Mouse (Mus musculus) WW6 (cell line): ENCODE data around the gene Stam.

ENCODE experiments used
- DNase-seq: peaks from one replicate; pipeline ENCODE4 v3.0.0-alpha.2; 2013; ENCODE audit warnings: low read depth, low spot score

Stam gene

DNA sequence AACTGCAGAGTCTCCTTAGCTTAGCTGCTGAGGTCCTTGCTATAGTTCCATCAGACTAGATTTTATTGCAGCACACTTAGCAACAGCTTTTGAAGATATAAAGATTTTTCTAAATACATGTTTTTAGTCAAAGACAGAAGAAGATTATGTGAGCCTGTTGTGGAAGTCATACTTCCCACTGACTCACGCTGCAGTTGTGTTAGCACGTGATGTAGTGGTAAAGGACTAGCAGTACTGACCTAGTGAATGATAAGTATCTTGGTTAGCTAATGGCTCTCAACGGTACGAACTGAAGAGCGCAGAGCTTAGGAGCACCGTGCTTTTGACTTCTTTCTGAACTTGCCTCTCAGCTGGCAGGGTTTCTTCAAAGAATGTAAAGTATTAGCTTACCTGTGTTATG lies 52.5 kb downstream of the Stam start:
- no peak for DNase-seq

DNA sequence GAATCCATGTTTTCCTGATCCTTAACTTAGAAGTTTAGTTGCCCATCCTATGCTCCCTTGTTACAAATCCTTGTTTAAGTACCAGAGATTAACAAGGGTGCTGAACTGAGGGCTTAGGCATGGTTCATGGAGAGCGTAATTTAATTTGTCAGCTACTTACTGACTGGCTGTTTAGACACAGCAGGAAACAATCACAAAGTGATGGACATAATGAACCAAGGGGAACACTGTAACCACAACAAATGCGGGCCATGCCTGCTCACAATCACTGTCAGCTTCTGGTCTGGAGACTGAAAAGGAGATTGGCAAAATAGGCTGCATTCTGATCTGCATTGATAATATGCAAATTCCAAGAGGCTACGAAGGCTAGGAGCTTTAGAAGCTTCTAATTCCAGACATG lies 53.7 kb downstream of the Stam start:
- no peak for DNase-seq

DNA sequence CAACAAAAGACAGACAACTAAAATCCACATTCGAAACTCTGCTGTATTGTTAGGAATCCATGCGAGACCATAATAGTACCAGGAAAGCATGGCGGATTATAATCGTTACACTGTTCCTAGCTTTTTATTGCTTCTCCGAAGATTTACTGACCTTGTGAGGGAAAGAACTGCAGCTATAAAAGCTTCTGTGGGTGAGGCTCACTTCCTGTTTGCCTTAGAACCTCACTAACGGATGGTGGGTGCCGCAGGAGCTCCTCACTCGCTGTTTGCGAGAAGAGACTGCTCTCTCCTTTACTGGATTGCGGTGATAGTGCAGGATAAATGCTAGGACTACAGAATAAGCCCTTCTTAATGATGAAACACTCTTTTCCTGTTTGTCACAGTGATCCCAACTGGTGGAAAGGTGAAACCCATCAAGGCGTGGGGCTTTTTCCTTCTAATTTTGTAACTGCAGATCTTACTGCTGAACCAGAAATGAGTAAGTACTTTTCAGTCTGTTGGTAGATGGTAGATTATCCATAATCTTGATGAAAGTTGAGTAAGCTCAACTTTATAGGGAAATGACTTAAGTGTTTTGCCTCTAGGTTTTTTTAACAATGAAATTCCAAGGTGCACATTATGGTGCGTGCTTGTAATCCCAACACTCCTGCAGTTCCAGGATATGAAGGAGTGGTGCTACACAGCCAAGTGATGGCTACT lies 56.9 kb downstream of the Stam start:
- no peak for DNase-seq

DNA sequence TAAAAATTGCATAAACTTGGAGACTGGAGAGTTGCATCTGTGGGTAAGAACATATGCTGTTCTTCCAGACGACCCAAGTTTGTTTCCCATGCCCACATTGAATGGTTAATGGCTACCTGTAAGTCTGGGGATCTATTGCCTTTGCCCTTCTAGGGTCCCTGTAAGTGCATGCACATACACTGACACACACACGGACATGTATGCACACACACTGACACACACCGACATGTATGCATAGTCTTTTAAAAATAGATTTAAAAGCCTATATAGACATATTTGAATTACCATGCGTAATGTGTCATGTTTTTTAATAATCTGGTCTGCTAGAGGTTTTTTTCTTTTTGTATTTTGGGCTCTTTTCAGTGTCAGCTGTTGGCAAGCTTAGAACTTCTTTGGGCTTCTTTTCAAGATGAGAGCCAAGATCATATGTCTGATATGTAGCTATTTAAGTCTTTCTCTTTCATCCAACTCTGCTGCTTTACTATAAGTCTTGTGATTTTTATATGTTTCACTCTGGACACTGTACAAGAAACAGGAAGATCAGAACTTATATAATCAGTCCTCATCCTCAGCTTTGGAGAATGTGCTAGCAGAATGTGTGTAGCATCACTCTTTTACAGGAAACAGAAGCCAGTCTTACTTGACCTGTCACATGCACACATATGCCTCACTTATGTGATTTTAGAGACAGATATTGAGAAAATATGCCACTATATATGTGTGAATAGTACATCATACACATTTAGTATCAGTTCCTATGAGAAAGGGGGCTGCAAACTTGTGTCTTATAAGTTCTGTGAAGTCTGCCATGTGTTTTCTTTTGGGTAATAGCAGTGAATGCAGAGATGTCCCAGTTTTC lies 58.8 kb downstream of the Stam start:
- no peak for DNase-seq

DNA sequence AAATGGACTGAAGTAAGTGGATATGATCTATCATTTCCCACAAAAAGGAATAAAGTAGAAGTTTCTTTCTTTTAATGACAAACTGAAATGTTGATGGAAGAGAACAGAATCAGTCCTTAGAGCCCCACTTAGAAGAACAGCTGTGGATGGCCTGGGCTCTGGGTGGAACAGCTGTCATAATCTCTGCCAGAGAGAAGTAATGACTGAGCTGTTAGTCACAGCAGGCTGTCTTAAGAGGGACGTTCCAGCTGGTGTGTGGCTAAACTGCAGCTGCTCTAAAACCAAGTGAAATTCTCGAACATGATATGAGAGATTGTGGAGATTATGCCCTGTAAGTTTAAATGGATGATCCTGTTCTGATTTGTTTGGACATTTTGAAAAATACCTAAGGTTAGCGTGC lies 63.0 kb downstream of the Stam start:
- no peak for DNase-seq

DNA sequence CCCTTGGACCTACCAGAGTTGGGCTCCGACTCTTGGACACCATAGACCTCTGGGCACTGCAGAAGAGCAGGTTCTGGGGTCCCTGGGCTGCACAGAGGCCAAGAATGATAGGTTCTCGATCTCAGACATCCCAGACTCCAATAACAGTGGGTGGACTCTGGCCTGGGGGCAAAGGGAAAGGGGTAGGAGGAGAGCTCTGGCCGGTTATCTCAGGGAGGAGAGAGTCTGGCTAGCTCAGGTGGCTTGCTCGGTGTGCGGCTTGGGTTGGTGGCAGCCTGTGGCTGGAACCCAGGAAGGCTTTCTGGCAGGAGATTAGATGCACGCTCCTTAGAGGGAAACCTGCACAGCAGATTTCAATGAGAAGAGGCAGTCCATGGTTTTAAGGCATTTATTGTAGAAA lies 65.7 kb downstream of the Stam start:
- DNase-seq: no peak

DNA sequence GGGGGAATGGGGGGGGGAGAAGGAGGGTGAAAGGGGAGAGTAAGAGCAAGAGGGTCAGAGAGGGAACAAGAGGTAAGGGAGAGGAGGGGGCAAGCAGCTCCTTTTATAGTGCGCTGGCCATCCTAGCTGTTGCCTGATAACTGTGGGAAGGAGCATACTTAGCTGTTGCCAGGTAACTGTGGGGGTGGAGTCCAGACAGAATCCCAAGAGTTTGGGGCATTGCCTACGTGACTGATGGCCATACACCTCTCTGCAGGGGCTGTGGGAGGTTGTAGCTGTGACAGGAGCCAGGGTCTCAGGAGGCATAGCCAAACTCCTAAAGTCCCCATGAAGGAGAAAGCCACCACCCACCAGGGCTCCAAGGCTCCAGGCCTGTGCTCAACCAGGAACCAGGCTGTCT lies 66.1 kb downstream of the Stam start:
- no peak for DNase-seq

DNA sequence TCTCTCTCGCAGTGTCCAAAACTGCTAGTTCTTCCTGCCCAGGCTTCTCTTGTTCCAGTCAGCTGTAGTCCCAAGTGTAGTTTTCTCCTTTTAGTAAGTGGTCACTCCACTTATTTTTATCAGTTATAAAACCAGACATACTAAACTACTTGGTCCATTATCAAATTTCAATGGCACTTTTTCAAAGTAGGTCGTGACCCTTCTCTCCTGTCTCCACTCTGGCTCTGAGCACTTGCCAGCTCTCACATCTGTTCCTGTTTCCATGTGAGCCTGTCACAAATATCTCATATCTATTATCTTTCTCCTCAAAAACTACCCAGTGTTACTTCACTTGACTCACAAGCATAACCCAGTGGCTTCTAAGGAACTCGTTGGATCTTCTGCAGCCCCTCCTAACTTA lies 71.4 kb downstream of the Stam start:
- no peak for DNase-seq

DNA sequence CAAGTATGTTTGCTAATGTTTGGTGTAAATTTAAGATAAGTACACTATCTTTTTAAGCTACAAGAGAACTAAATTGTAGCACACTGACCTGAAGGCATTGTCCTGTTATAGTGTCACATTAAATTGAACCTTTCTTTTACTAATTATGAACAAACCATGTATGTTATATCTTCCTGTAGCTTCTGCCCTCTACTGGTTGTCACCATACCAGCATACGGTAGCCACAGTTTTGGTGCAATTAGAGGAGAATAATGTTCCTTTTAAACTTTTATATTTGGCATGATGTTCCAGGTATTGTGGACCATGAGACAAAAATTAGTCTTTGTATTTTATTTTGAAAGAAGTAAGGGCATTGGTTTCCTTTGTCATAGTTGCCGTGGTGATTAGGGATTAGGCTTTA lies 73.0 kb downstream of the Stam start:
- DNase-seq: no peak

DNA sequence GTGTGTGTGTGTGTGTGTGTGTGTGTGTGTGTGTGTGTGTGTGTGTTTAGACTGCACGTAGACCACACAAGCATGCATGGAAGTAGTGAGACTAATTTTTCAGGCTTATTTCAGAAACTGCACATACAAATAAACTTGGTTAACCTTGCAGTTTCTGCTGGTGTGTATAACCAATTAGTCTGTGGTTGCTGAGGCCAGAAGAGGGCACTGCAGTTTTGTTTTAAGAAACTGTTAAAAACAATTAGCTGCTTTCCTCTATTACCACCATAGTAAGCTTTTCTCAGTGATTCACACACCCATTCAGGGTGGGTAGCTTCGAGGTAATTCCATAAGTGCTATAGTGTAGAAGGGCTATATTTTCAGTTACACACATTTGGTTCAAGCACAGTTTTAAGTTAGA lies 76.9 kb downstream of the Stam start:
- DNase-seq: no peak

DNA sequence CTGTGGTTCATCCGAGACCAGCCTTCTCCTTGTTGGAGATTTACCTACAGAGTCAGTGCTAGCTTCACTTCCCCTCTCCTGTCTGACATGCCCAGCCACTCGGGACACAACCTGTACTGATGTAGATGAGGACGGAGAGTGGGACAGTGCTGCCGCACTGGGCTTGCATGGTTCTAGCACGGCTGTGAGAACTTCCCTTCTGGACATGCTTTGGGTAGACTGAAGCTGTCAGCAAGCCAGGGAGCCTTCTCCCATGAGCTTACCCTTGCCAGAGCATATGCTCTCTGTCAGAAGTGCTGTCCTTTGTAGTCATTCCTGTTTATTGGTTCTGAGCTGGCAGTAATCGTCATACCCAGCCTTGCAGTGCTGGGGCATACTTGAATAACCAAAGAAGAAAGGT lies 78.0 kb downstream of the Stam start:
- DNase-seq: no peak

DNA sequence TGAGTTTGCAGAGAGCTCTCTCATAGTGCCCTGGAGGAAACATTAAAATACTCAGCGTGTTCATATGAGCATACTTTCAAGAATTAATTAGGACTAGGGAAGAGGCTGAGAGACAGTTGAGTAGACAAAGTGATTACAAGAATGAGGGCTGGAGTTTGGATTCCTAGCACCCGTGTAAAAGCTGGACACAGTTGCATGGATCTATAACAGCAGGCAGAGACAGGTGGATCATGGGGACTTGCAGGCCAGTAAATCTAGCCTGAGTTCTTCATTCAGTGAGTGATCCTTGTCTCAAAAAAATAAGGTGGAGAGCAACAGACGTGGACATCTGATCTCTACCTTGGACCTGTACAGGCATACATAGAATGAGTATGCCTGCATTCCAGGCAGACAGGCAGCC lies 85.1 kb downstream of the Stam start:
- no peak for DNase-seq

DNA sequence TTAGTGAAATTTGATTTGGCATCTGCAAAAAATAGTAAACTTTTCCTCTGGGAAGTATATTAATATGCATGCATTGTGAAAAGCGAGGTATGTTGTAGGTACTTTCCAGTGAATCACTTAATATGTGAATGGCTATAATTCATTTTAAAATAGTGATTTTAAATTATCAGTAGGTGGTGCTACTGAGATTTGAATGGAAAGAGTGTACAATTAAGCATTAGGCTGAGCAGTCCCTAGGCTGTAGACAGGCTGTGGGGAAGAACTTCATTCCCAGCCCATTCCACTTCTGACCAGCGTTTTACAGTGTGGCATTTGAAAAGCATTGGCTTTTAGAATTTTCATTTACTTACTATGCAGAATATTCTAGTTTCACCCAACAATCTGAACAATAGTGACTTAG lies 85.9 kb downstream of the Stam start:
- no peak for DNase-seq

DNA sequence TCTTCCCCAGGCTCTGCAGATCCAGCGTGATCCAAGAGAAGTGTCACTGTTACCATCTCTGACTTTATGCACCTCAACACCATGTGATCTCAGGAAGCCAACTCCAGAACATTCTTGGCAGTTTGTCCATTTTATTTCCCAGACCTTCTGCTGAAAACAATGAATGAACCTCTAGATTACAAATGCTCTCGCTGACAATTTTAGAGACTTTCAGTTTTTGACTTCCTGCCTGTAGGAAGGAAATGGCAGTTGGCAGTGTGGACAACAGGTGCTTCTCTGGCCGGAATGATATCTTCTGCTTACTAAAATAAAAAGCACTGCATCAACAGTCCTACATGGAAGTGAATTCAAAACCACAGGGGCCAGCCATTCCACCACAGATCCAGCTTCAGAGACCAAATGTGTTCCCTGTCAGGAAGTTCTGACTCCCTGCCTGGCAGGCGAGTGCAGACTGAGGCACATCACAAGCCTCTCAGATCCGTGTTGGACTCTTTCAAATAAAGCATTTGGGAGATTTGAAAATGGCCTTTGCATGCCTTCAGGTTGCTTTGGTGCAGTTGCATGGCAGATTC lies 90.6 kb downstream of the Stam start:
- no peak for DNase-seq

DNA sequence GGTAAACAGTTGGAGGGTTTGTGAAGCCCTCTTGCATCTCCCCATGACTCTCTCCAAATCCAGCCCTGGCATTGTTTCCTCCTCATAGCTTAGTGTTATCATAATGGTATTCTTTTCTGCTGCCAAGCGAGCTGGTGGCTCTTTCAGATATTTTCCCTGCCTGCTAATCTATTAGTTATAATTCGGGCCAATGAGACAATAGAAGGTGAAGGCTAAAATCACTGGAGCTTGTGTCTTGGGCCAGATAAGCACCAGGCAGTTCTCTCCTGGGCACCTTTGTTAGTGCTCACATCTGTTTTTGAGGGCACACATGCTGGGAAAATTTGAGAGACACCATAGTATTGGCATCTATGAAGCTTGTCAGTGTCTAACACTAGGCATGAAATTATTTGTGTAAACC lies 91.2 kb downstream of the Stam start:
- no peak for DNase-seq

DNA sequence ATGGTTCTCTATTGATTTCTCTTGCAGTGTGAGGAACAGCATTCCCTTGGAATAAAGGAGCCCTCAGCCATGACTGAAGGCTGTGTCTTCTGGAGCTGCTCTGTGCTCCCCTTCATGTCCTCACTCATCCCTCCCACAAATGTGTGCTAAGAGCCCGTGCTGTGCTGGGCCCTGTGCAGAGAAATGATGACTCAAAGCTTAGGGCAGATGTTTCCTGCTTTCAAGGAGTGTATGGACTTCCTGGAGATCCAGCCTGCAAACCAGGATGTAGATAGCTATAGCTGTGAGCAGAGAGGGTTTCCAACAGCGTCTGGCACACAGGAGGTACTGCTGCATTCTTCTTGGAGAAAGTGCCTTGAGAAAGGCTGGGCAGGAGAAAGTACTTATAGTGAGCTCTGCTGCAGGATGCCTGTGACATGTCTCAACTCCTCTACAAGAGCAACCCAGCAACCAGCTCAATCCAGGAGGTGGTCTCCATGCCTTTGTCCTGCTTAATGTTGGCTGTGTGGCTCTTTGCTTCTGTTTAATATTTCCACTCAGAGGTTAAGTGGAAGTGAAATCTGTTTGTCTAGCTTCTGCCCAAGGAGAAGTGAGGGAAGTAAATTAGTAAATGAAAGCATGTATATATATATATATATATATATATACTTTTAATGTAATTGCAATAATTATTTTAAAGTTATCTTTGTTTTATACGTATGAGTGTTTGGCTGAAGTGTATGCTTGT lies 91.9 kb downstream of the Stam start:
- DNase-seq: no peak

DNA sequence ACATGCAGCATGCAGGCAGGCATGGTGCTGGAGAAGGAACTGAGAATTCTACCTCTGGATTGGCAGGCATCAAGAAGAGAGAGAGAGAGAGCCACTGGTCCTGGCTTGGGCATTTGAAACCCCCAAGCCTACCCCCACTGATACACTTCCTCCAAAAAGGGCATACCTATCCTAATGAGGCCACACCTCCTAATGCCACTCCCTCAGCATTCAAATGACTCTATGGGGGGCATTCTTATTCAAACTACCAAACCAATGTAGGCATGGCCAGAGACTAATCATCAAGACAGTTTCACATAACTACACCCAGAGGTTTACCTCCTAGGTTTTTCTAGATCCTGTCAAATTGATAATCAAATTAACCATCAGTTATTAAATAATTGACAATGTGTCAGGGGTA lies 93.8 kb downstream of the Stam start:
- DNase-seq: no peak

DNA sequence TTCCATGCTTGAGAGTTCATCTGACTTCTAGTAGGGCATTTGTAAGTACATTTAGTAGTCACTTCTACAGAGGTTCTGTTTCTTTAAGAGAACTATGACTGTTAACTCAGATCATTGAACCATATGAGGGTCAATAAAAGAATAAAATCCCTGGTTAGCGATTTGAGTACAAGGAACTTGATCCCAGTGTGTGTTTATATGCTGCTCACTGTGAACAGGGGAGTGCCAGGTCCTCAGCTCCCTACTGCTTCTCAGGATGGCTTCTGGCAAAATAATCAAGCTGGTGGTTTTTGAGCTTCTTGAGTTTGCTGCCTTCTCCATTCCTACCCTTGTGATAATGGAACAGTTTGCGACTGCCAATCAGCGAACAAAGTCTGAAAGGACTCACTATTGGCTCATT lies 100.4 kb downstream of the Stam start, which contains the start of gene Tmem236:
Tmem236 (plus strand) TSS at position 190 of the 400 bp plus-strand sequence.
- DNase-seq: no peak

DNA sequence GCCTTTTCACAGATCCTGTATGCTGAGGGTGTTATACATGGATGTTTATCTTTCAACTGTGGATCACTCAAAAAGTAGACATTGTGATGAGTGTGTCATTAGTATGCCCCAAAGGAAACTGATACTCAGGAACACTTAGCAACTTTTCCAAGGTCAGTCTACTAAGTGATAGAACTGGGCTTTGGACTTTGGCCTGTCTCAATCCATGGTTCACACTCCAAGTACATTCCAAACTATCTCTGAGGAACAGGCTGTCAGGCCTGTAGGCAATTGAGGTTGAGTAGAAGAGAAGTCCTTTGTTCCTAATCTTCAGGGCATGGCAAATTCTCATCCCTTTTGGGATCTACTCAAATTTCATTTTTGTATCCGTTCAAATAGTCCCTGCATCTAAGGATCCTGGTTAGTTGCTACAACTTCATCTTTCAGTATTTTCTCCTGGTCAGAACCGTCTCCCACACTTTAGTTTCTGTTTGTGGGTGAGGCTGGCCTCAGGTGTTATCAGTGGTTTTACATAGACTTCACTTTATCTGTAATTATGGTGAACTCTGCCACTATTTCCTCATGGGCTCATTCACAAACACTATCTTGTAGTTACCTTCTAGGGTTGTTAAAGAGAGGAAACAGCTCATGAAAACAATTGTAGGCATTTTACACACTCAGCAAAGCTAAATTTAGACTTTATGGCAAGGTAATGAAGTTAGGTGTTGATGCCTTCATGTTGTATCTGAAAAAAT lies 102.7 kb downstream of the Stam start:
- no peak for DNase-seq

DNA sequence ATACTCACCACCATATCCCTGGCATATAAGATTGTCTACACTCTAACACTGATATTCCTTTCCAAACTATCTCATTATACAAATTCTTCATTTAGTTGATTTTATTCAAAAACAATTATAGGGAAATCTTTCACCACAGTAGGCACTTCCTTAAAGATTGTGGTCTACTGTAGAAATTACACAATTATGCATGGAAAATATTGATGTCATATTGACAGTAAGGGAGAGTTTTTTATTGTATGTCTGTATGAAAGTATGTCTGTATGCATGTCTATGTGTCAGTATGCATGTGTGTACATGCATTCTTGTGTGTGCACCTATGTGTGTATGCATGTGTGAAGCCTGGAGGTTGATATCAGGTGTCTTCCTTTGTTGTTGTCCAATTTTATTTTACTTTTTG lies 110.5 kb downstream of the Stam start:
- no peak for DNase-seq

DNA sequence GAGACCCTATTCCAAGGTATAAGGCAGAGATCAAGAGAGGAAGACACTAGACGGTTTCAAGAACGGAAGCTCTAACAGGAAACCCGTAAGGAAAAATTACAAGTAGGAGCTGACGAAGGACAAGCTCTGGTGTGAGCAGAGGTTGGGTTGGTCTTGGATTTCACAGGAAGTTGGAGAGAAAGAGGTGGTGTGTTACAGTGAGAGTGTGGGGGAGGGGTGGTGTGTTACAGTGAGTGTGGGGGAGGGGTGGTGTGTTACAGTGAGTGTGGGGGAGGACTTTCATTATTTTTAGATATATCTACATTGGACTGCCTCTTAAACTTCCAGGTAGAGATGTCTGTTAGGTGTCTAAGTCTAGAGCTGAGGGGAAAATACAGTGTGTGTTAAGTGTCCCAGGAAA lies 116.8 kb downstream of the Stam start:
- DNase-seq: no peak

DNA sequence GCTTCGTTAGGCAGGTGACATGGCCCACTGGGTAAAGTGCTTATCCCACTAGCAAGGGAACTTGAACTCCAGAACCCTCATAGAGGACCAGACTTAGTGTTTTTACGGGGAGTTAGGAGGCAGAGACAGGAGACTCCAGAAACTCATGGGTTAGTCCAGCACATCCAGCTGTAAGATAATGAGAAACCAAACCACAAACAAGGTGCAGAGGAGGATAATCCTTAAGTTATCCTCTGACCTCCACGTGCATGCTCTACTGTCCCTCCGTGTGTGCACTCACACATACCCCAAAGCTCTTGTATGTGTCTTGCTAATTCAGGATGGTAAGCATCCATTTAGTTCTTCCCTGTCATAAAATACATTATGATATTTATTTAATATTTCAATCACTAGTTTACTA lies 117.7 kb downstream of the Stam start:
- no peak for DNase-seq
